Mouse (Mus musculus) heart, adult 2 months (tissue): Measurements from ENCODE around the gene Pmpca.

Experiments used
- CTCF ChIP-seq: fragments of 200-600 bp; IDR thresholded peaks from 2 replicates; pipeline ENCODE4 v1.8.1; 2022; ENCODE audit warnings: antibody characterized with exemption, mild to moderate bottlenecking, moderate library complexity
- EP300 ChIP-seq: fragments of 200-500 bp; IDR thresholded peaks from 2 replicates; pipeline ENCODE4 v1.6.1; 2011; ENCODE audit warnings: low read depth, low read length, control low read depth; ENCODE audit not compliant: insufficient read depth
- POLR2A ChIP-seq: fragments of 200-500 bp; IDR thresholded peaks from 2 replicates; pipeline ENCODE4 v1.6.1; 2011; ENCODE audit warnings: mild to moderate bottlenecking, low read depth, low read length, control low read depth; ENCODE audit not compliant: insufficient read depth

GRCm38 (mm10) chr2:26358667-26359320, 30.3 kb upstream of the Pmpca start:
- TF ChIP-seq CTCF (no peak), POLR2A (no peak), EP300 (no peak)
